Mouse (Mus musculus) left cerebral cortex, postnatal 10 days (tissue): ENCODE measurements around the gene Racgap1. TPM values are rescaled to one million over a fixed set of nuclear protein-coding genes. Genes with fewer than 3 reads are reported as not detected.

Source experiments
- DNase-seq, 2 experiments: peaks; one replicate each; pipeline ENCODE4 v3.0.0; 2021 to 2022; ENCODE audit warnings: low spot score in 2 of 2, mixed read lengths in 1 of 2; ENCODE audit errors: extremely low spot score in 1 of 2
- intact Hi-C: fragments of 180-260 bp; cut with DNase I; formaldehyde crosslinking; loops from one replicate; pipeline ENCODE4 v1.15.1; 2025
- total RNA-seq, 2 experiments: library from RNA; stranded (reverse); gene quantifications; 2 replicates each; pipeline ENCODE4 v1.2.3; 2021

Racgap1 gene
- total RNA-seq, 2 experiments from 2014 or later: 15.6 to 16.9 TPM

DNA sequence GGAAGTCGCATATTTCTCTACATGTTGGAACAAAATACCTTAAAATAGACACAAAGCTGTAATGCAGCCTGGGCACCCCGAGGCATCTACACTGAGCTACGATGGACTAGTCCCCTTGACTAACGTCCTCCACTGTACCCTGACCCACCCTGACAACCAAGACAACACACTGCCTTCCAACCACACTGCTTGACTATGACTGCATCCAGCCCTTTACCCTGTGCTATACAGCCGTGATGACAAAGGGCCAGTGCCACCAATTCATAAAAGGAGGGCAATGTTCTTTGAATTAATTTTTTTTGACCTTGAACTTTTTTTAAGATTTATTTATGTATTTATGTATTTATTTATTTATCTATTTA, 13.4 kb downstream of the Racgap1 start:
- intact Hi-C loops: no loop called here
- DNase-seq: no peak

DNA sequence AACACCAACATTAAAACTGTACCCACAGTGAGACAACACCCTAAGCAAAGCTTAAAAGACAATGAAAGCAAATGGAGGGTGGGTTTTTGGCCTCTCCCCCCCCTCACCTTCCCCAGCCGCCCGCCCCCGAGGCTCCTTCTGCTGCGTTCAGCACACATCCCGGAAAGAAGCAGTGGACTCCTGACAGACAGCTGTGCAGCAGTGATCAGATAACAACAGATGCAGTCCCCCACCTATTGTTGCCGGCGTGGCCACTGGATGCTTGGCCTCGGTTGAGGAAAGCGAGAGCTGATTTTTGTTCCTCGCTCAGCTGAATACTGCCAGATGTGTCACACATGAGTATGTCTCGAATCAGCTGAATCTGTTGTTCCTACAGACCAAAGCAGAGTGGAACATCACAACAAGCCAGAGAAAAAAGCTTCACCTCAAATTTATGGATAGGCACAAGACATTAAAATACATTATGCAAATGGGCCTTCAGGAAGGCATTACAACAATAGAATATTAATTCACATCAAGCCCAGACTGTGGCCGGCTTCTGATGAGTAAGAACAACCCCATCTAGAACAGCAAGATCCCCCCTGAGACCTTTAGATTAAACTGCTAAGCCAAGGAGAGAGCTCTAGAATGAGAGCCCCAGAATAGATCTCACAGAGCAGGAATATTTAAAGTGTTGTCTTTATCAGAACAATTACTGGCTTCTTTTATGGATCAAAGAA, 13.9 kb downstream of the Racgap1 start:
- DNase-seq: no peak
- intact Hi-C loops: no loop called here

GRCm38 (mm10) chr15:99634702-99635101, 16.8 kb downstream of the Racgap1 start:
- DNase-seq: no peak
- intact Hi-C loops: no loop called here

- DNase-seq: peak in 1 of 2 experiments; percentile 10
- intact Hi-C loops: no loop called here
These were observed 19.8 kb downstream of the Racgap1 start for GRCm38 (mm10) chr15:99631618-99632017.

DNA sequence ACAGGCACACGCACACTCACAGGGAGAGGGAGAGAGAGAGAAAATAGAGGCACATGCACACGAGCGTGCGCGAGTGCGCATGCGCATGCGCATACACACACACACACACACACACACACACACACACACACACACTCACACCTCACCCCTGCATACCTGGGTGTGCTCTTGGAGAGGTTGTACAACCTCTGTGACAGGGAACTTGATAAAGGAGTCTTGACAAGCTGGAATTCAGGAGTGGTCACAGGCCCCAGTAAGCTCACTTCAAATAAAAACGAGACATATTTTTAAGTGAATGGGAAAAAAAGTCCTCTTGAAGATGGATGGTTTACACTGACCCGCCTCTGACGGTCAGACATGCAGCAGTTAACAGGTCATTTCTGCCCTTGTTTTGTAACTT, 29.4 kb downstream of the Racgap1 start:
- DNase-seq: no peak
- intact Hi-C loops: no loop called here

DNA sequence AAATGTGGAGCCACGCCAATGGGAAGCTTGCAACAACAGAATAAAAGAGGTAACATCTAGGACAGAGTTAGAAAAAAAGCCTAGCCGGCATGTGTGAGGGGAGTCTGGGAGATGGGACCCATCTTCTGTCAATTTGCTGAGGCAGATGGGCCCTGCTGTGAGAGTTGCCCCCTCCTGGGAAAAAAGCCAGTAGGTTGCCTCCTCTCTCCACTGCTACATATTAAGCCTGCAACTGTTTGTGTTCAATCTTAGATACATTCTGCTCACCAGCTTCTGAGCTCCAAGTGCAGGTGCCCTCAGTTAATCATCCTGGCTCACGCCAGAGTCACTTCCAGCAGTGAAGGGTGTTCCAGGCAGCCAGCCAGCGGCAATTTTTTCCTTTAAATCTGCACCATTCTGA, 31.6 kb downstream of the Racgap1 start:
- DNase-seq: no peak
- intact Hi-C loops: no loop called here

DNA sequence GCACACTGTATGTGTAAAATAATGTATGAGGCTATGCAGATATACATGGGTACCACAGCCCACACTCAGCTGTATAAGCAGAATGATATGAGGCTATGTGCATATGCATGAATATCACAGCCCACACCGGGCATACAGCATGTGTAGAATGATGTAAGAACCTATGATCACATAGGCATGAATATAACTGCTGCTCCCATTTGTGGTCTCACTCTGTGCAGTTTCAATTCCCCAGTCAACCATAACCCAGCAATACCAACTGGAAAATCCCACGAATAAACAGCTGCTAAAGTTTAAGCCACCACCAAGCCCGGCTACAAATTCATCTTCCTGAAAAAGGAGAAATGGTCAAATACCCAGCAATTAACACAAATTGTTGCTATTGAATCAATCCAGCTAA, 32.9 kb downstream of the Racgap1 start:
- intact Hi-C loops: no loop called here

GRCm38 (mm10) chr15:99615246-99615645, 36.2 kb downstream of the Racgap1 start:
- no peak for DNase-seq
- intact Hi-C loops: no loop called here

More for the DNA sequence above, 32.9 kb downstream of the Racgap1 start:
- no peak for DNase-seq

DNA sequence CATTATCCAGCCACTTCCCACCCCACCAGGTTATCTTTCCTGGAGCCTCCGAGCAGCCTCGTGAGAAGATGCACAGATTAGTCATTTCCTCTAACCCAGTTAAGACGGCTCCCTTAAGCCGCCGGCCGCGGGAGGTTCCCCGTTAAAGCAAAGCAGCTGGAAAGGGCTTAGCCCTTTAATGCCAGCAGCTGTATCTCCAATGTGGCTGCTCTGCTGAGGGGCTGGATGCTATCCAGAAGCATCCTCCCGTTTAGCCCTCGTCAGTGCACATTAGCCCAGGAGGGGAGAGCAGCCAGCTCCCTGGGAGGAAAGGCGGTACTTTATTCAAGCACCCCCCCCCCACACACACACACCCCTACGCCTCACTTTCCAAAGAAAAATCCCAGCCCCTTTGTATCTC, 36.7 kb downstream of the Racgap1 start:
- DNase-seq: no peak

GRCm38 (mm10) chr15:99614273-99614672, 37.2 kb downstream of the Racgap1 start:
- no peak for DNase-seq
- intact Hi-C loops: no loop called here

More for the DNA sequence above, 36.7 kb downstream of the Racgap1 start:
- intact Hi-C loops: no loop called here

GRCm38 (mm10) chr15:99611563-99611962, 39.9 kb downstream of the Racgap1 start:
- intact Hi-C loops: no loop called here
- DNase-seq: no peak

DNA sequence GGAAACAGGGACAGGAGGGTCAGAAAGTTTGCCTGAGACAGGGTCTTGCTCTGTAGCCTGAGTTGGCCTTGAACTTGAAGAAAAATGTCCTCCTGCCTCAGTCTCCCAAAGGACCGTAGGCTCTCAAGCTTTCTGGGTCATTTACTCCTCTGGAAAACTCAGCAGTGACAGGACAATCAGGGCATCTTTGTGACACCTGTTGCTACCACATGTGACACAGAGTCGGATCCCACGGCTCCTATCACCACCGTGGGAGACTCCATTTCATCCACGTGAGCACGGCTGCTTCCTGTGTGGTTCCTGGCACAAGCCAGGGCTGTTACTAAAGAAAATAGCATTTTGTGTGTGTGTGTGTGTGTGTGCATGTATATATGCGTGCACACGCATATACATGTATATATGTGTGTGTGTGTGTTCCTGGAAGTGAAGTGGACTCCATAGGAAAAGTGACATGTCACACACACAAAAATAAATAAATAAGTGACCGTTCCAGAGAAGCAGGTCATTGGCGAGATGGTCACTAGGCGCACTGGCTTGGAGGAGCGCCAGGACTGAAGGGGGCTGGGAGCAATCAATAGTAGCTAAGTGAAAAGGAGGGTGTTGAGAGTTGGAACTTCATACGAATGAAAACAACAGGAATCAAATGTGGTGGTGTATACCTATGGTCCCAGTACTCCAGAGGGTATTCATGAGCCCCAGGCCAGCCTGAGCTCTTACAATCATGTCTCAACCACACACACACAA, 42.9 kb downstream of the Racgap1 start:
- intact Hi-C loops: no loop called here
- DNase-seq: no peak

DNA sequence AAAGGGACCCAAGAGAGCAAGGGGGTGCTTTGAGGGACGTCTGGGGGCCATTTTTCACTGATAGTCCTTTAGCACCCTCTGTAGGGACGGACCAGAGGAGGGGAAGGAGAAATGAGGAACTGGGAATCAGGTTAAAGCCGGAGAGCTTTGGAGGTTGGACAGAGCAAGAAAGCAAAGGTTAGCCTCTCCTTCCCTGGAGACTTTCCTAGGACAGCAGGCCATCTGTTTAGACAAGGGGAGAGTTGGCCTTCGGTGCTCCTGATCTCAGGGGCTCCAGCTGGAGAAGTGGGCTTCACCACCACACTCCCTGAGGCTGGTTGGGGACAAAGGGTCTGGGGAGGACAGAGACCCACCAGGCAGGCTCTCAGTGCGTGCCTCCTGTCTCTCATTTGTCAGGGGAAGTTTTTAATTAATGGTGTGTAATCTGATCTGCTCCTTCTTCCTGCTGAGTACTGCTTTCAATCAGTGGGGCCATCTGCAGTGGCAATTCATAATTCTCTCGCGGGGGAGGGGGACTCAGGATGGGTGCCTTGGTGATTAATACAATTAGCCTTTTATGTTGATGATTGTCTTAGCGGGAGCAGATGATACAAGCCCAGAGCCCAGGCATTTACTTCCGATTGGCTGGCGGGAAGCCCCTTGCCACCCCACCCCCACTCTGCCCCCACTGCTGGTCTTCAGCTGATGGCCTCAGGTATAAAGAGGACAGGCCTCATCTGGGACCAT, 43.9 kb downstream of the Racgap1 start:
- no peak for DNase-seq

GRCm38 (mm10) chr15:99606515-99606914, 44.9 kb downstream of the Racgap1 start:
- no peak for DNase-seq
- intact Hi-C loops: no loop called here

More for the DNA sequence above, 43.9 kb downstream of the Racgap1 start:
- intact Hi-C loops: no loop called here

DNA sequence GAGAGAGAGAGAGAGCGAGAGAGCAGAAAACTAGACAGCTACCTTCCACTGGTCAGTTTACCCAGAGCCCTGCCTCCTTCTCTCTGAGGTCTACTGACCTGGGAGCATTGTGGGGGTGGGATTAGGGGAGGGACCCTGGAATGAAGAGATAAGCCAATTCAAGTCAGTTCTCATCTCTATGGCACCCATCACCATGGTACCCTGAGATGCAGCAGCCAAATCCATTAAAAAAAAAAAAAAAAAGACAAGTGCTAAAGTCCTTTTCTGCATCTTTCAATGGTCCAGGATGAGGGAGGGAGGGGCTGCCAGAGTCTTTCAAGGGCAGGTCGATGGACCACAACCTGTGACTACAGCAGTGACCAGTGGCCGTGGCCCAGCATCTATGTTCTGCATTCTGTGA, 45.9 kb downstream of the Racgap1 start:
- intact Hi-C loops: no loop called here

DNA sequence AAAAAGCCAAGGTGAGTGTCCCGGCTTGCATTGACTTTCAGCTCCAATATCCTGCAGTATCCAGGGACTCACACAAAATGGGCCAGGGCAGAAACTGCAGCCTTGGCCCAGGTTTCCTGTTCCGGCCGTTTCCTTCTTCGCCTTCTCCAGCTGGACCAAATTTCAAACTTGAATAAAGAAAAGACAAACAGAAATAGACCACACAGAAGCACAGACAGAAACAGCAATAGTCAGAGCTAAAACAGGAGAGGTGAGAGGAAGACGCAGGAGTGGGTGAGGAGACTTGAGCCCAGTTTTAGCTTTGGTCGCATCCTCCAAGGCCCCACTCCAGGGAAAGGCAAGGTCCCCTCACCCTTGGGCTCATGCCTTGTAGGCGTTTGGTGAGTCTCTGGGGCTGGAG, 48.2 kb downstream of the Racgap1 start:
- intact Hi-C loops: no loop called here
- no peak for DNase-seq

More for the DNA sequence above, 45.9 kb downstream of the Racgap1 start:
- no peak for DNase-seq

DNA sequence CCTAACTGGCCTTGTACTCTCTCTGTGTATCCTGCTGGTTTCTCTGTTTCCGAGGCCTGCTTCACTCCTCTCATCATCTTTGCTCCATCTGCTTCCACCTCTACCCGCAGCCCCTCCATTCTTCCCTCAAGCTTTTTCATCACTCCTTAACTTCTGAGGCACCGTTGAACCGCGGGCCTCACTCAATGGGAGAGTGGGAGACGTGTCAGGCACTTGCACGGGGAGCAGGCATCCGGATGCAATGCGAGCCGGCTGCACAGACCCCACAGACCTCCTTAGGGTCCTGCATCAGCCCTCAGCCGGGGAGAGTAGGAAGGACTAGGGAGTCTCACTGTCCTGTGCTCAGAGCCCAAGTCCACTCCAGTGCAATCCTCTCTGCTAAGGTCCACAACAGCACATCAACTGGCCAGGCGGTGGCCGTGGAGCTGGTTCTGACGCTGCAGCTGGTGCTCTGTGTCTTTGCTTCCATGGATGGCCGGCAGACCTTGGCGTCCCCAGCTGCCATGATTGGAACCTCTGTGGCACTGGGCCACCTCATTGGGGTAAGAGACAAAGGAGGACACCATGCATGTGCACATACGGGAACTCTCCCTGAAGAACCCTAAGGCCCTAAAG, 49.1 kb downstream of the Racgap1 start:
- intact Hi-C loops: no loop called here
- DNase-seq: no peak

DNA sequence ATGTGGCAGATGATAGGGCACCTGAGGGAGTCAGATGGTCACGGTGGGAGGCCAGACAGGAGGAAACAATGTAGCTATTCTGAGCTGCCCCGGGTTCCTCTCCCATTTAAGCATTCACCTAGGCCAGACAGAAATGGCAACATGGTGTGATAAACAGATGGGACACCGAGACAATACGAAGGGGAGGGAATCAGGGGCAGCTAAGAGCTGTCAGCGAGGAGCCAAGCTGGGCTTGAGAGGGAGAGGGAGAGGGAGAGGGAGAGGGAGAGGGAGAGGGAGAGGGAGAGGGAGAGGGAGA, 49.7 kb downstream of the Racgap1 start:
- intact Hi-C loops: no loop called here
- no peak for DNase-seq

GRCm38 (mm10) chr15:99600986-99601822, 50.3 kb downstream of the Racgap1 start, which contains the start of gene Aqp6:
Gene Aqp6, plus strand, starts transcription at chr15:99601400.
- intact Hi-C loops: no loop called here
- no peak for DNase-seq
